Mouse (Mus musculus): ENCODE data around the gene Inka2.
A peak's percentile ranks its signal among the peaks of the same experiment; 100 is the strongest.

DNA sequence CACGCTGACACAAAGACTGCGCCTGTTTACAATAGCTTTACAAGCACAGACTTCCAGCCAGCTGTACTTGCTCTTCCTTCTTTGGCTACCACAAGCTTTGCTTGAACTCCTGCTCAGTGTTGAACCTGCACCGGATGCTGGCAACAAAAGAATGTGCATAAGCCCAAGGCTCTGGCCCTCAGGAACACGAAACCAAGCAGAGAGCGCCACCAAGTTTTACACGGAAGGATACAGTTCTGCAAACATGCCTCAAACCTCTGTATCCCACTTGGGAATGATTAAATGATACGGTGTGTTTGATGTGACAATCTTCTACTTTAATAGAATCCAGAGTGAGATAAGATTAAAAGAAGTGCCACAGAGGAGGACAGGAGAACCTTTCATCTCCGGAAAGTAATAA lies 41.4 kb upstream of the Inka2 start:
- TF ChIP-seq CTCF (IDR thresholded peaks at IDR 0.05; ENCODE audit: low read depth) (peak; percentile 57), EP300 (optimal IDR thresholded peaks at IDR 0.05) (no peak)

All from stomach, postnatal 0 days (tissue).